Mouse (Mus musculus) midbrain, embryonic 13.5 days (tissue): ENCODE measurements around the gene Shc2. TPM values are rescaled to one million over a fixed set of nuclear protein-coding genes. Genes with fewer than 3 reads are reported as not detected.

Experiments
- ATAC-seq: fragments of 200-750 bp; cut with Nextera tagmentation; 2 replicates; pipeline ENCODE4 v1.8.0; 2017; ENCODE audit warnings: mild to moderate bottlenecking, moderate TSS enrichment, moderate library complexity
- H3K27ac ChIP-seq: fragments of 300-500 bp; sonication (generic); 2 replicates; pipeline ENCODE4 v1.5.1; 2015; ENCODE audit warnings: inconsistent platforms, mild to moderate bottlenecking, moderate library complexity
- H3K27me3 ChIP-seq: fragments of 300-500 bp; sonication (generic); 2 replicates; pipeline ENCODE4 v1.6.1; 2015; ENCODE audit warnings: mild to moderate bottlenecking, inconsistent platforms
- H3K36me3 ChIP-seq: fragments of 300-500 bp; sonication (generic); 2 replicates; pipeline ENCODE4 v1.6.1; 2015; ENCODE audit warnings: mild to moderate bottlenecking, inconsistent platforms
- H3K4me1 ChIP-seq: fragments of 300-500 bp; sonication (generic); replicated peaks from 2 replicates; pipeline ENCODE4 v1.6.1; 2015; ENCODE audit warnings: inconsistent platforms
- H3K4me2 ChIP-seq: fragments of 300-500 bp; sonication (generic); replicated peaks from 2 replicates; pipeline ENCODE4 v1.6.1; 2015; ENCODE audit warnings: moderate library complexity, mild to moderate bottlenecking, inconsistent platforms
- H3K4me3 ChIP-seq: fragments of 300-500 bp; sonication (generic); replicated peaks from 2 replicates; pipeline ENCODE4 v1.5.1; 2015; ENCODE audit warnings: mild to moderate bottlenecking, inconsistent platforms
- H3K9ac ChIP-seq: fragments of 300-500 bp; sonication (generic); replicated peaks from 2 replicates; pipeline ENCODE4 v1.6.1; 2015; ENCODE audit warnings: mild to moderate bottlenecking, inconsistent platforms
- H3K9me3 ChIP-seq: fragments of 300-500 bp; sonication (generic); 2 replicates; pipeline ENCODE4 v1.6.1; 2016; ENCODE audit warnings: mild to moderate bottlenecking, inconsistent platforms
- WGBS: fragments of 180-500 bp; shearing (Covaris S2); methylation state at CpG from one replicate; pipeline ENCODE4 v1.1.7; 2015; 5-methylcytosine and 5-hydroxymethylcytosine counted together
- polyA plus RNA-seq: library from polyadenylated mRNA; unstranded; fragments of >200 nt; fragmentation: Nextera tagmentation; extraction: Ambion mirVana; gene quantifications from 2 replicates; pipeline ENCODE4 v1.2.1, GENCODE M21; 2015

Shc2 gene
- polyA plus RNA-seq, 1 experiment from 2014 or later, result 20.5 TPM

DNA sequence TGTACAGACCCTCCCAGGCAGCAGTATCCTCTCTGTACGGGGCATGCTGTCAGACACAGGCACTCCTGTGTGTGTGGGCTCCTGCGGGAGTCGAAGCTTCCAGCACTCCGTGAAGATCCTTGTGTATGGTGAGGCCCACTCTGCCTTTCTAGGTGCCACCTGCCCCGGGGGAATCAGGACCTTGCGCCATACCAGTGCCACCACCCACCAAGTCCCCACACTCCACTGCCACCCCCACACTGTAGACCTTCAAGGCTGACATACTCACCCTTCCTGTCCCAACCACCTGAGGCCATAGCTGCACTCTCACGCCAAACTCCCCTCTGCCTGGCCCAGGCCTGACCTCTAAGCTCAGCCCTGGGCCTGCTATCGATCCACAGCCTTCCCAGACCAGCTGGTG, 27.3 kb upstream of the Shc2 start:
- WGBS, result 83% methylated on average over 8 of the region's 8 CpGs

DNA sequence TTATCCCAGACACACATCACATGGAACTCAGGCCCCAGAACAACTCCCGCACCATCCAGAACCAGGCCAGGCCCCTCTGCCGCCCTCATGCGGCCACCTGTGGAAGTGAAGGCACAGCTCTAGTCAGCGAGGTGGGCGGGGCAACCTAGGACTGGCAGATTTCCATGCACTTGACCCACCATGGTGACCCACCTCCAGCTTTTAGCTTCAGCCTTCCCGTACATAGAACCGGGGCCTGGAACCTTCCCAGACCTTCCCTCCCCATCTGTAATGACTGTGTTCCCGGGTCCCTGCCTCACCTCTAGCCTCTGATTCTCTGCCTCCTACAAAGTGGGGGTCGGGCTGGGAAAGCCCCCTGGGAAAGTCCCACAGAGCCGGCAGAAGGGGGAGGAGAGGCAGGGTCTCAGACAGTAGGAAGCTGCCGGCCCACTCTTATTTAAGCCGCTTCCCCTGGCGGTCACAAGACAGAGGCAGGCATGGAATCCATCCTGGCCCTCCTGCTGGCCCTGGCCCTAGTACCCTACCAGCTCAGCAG, 26.5 kb upstream of the Shc2 start, which contains the start of gene Madcam1:
Madcam1 (plus strand) TSS at position 429 of the 535 bp plus-strand sequence.
- Histone ChIP-seq H3K27me3 (no peaks in the 10 kb centered on the region), H3K4me3 (no peak within 1 kb of the TSS), H3K4me2 (no peak within 1 kb of the TSS), H3K4me1 (peaks cover 12% of the 10 kb centered on the region), H3K36me3 (no peaks in the 10 kb centered on the region), H3K27ac (no peak within 1 kb of the TSS), H3K9me3 (no peaks in the 10 kb centered on the region), H3K9ac (no peak within 1 kb of the TSS)
- WGBS, result 9% methylated on average over 13 of the region's 13 CpGs
- 0 out of 2 replicates have a peak, but pooled peaks have one; percentile 10 for ATAC-seq

More for the DNA sequence above, 27.3 kb upstream of the Shc2 start:
- no peaks in the 10 kb centered on the region for H3K36me3 ChIP-seq
- H3K4me1 ChIP-seq, result peaks cover 14% of the 10 kb centered on the region
- no peak for ATAC-seq
- no peak overlapping the region for H3K9ac ChIP-seq
- H3K9me3 ChIP-seq, result no peaks in the 10 kb centered on the region
- H3K27me3 ChIP-seq, result no peaks in the 10 kb centered on the region
- no peak overlapping the region for H3K4me3 ChIP-seq
- no peak overlapping the region for H3K27ac ChIP-seq
- no peak overlapping the region for H3K4me2 ChIP-seq

DNA sequence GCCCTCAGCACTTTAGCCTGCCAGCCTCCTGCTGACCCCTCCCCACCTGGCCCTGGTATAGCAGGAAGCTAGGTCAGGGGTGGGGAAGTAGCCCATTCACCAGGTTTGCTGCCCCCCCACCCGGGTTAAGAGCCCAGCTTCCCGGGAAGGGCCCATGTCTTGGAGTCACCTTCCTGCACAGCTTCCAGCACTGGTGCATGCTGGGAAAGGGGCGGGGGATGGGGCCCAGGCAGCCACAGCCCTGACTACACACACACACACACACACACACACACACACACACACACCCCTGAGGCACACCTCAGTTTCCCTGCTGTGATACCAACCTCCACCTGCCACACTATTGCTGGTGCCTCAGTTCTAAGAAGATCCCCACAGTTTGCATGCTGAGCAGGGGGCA, 24.1 kb upstream of the Shc2 start:
- peaks cover 4% of the 10 kb centered on the region; the same call in 1 of the 2 replicates for H3K4me1 ChIP-seq
- ATAC-seq, result no peak
- no peak overlapping the region for H3K9ac ChIP-seq
- WGBS, result 38% methylated on average over 3 of the region's 3 CpGs
- H3K27ac ChIP-seq, result no peak overlapping the region
- H3K4me3 ChIP-seq, result no peak overlapping the region
- no peaks in the 10 kb centered on the region for H3K27me3 ChIP-seq
- no peak overlapping the region for H3K4me2 ChIP-seq
- no peaks in the 10 kb centered on the region for H3K36me3 ChIP-seq
- no peaks in the 10 kb centered on the region for H3K9me3 ChIP-seq

GRCm38 (mm10) chr10:79660298-79660697, 22.6 kb upstream of the Shc2 start:
- no peak for ATAC-seq
- 66% methylated on average over 2 of the region's 2 CpGs for WGBS
- H3K4me3 ChIP-seq, result no peak overlapping the region
- H3K9me3 ChIP-seq, result no peaks in the 10 kb centered on the region
- H3K36me3 ChIP-seq, result no peaks in the 10 kb centered on the region
- no peak overlapping the region for H3K27ac ChIP-seq
- no peak overlapping the region for H3K9ac ChIP-seq
- H3K4me2 ChIP-seq, result no peak overlapping the region
- peaks cover 8% of the 10 kb centered on the region for H3K4me1 ChIP-seq
- H3K27me3 ChIP-seq, result no peaks in the 10 kb centered on the region

GRCm38 (mm10) chr10:79658829-79659228, 21.1 kb upstream of the Shc2 start:
- H3K9me3 ChIP-seq, result no peaks in the 10 kb centered on the region
- H3K4me1 ChIP-seq, result peaks cover 19% of the 10 kb centered on the region
- 17% methylated on average over 4 of the region's 4 CpGs for WGBS
- ATAC-seq, result no peak
- no peak overlapping the region for H3K4me2 ChIP-seq
- no peak overlapping the region for H3K9ac ChIP-seq
- H3K36me3 ChIP-seq, result no peaks in the 10 kb centered on the region
- no peaks in the 10 kb centered on the region for H3K27me3 ChIP-seq
- H3K4me3 ChIP-seq, result no peak overlapping the region
- H3K27ac ChIP-seq, result no peak overlapping the region

GRCm38 (mm10) chr10:79654946-79655395, 17.3 kb upstream of the Shc2 start:
- Histone ChIP-seq H3K4me3 (no peak overlapping the region), H3K9ac (no peak overlapping the region), H3K9me3 (no peaks in the 10 kb centered on the region), H3K27ac (peak overlapping the region; percentile 80), H3K36me3 (no peaks in the 10 kb centered on the region), H3K4me2 (0 out of 2 replicates have a peak overlapping the region, but pooled peaks have one; percentile 3), H3K4me1 (peaks cover 21% of the 10 kb centered on the region), H3K27me3 (no peaks in the 10 kb centered on the region)
- 0% methylated on average over 1 of the region's 1 CpGs for WGBS
- ATAC-seq, result peak; percentile 90

DNA sequence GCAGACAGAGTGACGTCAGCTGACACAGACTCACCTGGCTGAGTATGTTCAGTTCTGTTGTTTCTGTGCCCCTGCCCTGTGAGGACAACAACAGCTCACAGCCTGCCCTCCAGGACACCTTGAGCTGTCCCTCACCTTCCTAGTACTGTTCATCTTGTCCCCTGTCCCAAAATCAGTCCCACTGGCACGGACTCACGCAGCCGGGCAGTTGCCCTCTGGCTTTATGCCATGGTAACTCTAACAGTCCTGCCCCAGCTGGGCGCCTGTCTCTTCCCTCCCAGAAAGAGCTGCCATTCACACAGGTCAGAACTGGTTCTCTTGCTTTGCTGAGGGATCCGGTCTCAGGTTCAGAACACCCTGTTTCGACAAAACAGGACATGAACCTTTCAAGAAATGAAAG, 15.1 kb upstream of the Shc2 start:
- no peak for ATAC-seq

DNA sequence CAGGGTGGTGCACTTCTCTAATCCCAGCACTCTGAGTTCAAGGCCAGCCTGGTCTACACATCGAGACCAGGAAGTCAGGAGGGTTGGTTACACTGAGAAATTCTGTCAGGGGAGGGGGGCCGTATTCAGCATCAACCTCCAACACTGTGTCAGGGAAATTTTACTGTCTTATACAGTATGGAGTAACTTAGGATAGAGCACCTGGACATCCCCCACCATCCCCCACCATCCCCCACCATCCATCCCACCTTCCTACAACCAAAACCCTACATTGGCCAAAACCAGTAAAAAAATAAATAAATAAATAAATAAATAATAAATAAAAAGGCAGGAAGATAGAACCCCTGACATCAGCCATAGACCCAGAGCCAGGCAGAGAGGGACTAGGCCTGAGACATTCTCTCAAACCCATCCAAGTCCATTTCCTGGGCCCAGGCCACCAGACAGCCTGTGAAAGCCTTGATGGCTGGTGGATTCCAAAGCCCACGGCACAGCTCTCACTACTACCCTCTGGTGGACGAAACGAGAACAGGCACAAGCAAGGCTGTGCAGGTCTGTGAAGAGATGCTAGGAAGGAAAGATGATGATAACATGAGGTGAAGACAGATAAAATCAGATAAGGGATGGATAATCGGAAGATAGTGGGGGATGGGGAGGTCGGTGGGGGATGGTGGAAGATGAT, 11.5 kb upstream of the Shc2 start:
- Histone ChIP-seq H3K36me3 (no peaks in the 10 kb centered on the region), H3K4me3 (no peak overlapping the region), H3K4me1 (peaks cover 6% of the 10 kb centered on the region), H3K27ac (no peak overlapping the region), H3K9ac (no peak overlapping the region), H3K4me2 (no peak overlapping the region), H3K27me3 (no peaks in the 10 kb centered on the region), H3K9me3 (no peaks in the 10 kb centered on the region)
- 30% methylated on average over 7 of the region's 7 CpGs for WGBS
- ATAC-seq, result peak; percentile 69

More for the DNA sequence above, 15.1 kb upstream of the Shc2 start:
- H3K9ac ChIP-seq, result no peak overlapping the region
- no peaks in the 10 kb centered on the region for H3K27me3 ChIP-seq
- H3K4me1 ChIP-seq, result peaks cover 21% of the 10 kb centered on the region
- WGBS, result 86% methylated on average over 7 of the region's 7 CpGs
- no peak overlapping the region for H3K4me3 ChIP-seq
- H3K9me3 ChIP-seq, result no peaks in the 10 kb centered on the region
- H3K36me3 ChIP-seq, result no peaks in the 10 kb centered on the region
- no peak overlapping the region for H3K4me2 ChIP-seq
- H3K27ac ChIP-seq, result no peak overlapping the region

DNA sequence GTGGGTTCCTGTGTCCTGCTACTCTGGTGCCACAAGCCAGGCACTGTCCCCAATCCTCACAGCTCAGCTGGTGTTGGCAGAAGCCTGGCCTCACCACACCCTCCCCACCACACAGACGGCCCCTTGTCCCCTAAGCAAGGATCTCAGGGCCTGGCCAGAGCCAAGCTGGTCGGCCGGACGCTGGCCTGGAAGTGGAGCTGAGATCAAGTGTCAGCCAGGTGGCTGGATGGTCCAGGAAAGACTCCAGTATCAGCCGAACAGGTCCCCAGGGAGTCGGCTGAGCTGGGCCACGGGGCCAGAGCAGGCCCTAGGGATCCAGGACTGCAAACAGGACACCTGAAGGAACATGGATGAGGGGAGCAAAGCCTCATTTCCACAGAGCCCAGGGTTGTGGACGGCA, 8.0 kb upstream of the Shc2 start, which contains the start of gene Odf3l2:
Odf3l2 (minus strand) TSS at position 28 of the 400 bp plus-strand sequence.
- no peak within 1 kb of the TSS for H3K4me3 ChIP-seq
- H3K4me1 ChIP-seq, result no peaks in the 10 kb centered on the region
- H3K27me3 ChIP-seq, result no peaks in the 10 kb centered on the region
- no peak within 1 kb of the TSS for H3K27ac ChIP-seq
- H3K4me2 ChIP-seq, result no peak within 1 kb of the TSS
- no peaks in the 10 kb centered on the region for H3K9me3 ChIP-seq
- ATAC-seq, result no peak
- 77% methylated on average over 8 of the region's 8 CpGs for WGBS
- no peak within 1 kb of the TSS for H3K9ac ChIP-seq
- H3K36me3 ChIP-seq, result no peaks in the 10 kb centered on the region

- Histone ChIP-seq H3K27ac (peak overlapping the region; percentile 42; the same call in 1 of the 2 replicates), H3K9ac (peak overlapping the region; percentile 87), H3K4me2 (peak overlapping the region; percentile 66), H3K27me3 (peaks cover 36% of the 10 kb centered on the region), H3K4me1 (peaks cover 23% of the 10 kb centered on the region), H3K9me3 (no peaks in the 10 kb centered on the region), H3K36me3 (no peaks in the 10 kb centered on the region), H3K4me3 (peak overlapping the region; percentile 75)
- 4% methylated on average over 23 of the region's 23 CpGs for WGBS
- ATAC-seq, result peak; percentile 24; the same call in 1 of the 2 replicates
These were observed 927 bp upstream of the Shc2 start for GRCm38 (mm10) chr10:79638486-79639204.

DNA sequence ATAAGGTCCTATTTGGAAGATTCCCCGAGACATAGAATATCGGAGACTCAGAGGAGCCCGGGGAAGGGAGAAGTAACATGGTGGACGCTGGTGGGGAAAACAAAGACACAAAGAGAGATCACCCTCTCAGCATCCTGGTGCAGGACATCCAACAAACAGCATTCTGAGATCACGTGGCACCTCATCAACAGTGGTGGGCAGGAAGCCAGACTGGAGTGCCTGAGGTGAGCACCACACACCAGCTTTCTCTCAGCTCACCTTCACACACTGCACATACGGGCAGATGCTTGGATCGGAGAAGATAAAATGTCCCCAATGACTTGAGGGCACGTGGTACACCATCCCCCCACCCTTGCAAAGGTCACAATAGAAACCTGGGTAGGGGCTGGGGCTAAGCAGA, 1.4 kb downstream of the Shc2 start:
- peak overlapping the region; percentile 75 for H3K4me3 ChIP-seq
- WGBS, result 76% methylated on average over 8 of the region's 8 CpGs

More for the DNA sequence above, 1.4 kb downstream of the Shc2 start:
- H3K27ac ChIP-seq, result peak overlapping the region; percentile 92
- H3K36me3 ChIP-seq, result no peaks in the 10 kb centered on the region
- H3K4me1 ChIP-seq, result peaks cover 23% of the 10 kb centered on the region
- H3K27me3 ChIP-seq, result peaks cover 36% of the 10 kb centered on the region
- H3K9me3 ChIP-seq, result no peaks in the 10 kb centered on the region
- H3K4me2 ChIP-seq, result peak overlapping the region; percentile 66
- peak; percentile 2; the same call in 1 of the 2 replicates for ATAC-seq
- peak overlapping the region; percentile 87 for H3K9ac ChIP-seq
